Mouse (Mus musculus) skeletal muscle tissue, adult 2 months (tissue): Measurements from ENCODE around the gene Anxa9.

ENCODE experiments used
- DNase-seq: peaks from one replicate; pipeline ENCODE4 v3.0.0-alpha.2; 2012; ENCODE audit warnings: low read depth, low spot score

Gene Anxa9

DNA sequence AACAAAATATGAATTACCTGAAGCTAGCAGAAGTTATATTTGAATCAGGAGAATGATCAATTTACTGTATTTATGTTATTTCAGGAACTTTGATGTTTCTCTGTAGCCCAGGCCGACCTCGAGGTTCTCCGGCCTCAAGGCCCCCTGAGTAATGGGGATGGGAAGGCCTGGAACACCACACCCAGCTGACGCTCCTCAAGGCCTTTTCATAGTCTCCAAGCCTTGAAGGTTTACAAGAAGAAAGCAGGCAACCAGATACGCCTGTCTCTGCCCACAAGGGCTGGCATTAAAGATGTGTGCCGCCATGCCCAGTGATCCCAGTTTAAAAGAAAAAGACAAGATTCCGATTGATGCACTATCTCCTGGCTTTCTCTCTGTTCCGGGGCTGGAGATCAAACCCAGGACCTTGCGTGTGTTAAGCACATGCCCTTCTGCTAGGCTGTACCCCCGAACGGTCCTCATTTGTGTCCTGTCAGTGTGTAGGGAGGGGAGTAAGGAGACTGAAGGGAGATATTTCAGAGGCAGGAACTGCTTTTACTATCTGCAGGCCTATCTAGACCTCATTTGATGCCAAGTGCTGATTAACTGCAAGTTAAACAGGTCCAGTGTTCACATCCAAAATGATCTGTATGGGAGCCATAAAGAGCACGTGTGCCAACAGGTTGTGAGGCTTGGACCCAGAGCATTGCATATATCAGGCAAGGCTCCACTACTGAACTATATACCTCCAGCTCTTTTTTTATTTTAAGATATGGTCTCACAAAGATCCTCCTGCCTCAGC, 22.3 kb downstream of the Anxa9 start:
- DNase-seq, result no peak

DNA sequence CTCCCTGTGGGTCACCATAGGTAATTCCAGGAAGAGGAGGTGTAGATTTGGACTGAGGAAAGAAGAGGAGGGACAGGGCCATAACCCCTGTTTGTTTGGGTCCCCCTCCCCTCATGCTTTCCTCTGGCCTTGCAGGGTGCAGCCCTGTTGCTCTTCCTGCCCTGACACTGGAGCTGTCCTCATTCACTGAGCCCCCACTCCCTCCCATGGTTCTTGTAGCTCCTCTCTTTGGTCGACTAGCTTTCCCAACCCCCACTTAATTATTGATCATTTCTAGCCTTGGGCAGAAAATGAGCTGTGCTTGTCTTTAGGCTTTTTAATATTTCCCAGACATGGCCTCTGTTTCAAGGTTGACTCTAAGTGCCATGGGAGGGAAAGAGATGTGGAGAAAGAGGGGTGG, 22.9 kb downstream of the Anxa9 start:
- no peak for DNase-seq

DNA sequence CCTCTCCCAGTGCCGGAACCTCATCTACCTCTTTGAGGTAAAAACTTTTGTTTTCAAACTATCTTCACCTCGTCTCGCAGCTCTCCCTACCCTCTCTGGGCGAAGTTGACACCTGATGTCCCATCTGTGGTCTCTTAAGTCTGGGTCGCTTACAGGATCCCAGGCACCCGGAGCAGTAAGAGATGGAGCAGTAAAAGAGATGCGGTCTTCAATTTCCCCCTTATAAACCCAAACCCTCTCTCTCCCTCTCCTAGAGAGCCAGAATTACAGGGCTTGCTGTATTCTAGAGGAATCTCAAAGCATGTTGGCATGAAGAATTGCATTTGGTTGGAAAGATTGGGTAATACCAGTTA, 23.4 kb downstream of the Anxa9 start:
- DNase-seq, result no peak

DNA sequence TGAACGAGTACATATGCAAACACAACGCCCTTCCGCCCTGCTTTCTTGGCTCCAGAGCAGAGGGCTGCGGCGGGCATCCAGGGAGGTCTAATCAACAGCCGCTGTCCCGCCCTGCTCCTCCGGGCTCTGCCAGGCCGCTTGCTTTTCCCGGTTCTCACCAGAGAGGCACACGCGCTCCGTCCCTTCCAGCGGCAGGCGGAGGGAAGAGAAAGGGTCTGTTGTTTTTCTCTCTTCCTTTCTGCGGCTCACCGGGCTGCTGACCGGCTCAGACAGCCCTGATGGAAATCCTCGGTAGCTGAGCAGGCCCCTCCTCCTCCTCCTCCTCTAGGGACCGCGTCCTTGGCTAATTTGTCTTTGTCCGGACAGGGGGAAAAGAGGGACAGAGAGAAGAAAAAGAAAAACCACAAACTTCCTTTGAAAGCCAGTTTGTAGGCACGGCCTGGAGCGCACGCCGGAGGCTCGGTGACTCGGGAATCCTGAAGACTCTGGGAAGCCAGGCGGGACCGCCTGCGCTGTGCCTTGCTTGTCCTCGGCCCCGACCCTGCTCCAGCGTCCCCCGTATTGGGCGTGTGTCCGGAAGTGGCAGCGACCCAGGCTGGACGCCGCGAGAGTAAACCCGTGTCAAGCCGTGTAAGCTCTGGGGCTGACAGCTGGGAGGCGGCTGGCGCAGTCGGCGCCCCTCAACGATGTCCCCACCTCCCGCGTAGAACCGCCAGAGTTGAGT, 23.9 kb downstream of the Anxa9 start:
- DNase-seq, result peak; percentile 78

DNA sequence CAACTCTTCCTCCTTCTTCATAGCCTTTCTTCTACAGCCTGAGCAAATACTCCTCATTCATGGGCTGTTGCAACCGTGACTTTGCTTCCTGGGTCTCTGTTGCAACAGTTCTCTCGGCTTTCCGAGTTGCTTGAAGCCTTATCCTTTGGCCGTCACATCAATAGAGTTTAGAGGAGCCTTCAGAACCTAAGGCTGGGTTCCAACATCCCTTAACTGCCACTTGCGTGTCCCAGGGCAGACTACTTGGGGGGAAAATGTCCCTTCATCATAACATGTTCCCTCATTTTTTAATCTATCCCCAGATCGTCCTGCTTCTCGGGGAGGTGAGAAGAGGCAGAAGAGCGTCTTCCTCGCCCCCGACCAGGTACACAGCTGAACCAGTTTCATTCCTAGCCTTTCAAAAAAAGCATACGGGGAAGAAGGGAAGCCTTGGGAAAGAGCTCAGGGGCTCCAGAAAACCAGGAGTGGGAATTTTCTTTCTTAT, 24.6 kb downstream of the Anxa9 start:
- peak; percentile 56 for DNase-seq

DNA sequence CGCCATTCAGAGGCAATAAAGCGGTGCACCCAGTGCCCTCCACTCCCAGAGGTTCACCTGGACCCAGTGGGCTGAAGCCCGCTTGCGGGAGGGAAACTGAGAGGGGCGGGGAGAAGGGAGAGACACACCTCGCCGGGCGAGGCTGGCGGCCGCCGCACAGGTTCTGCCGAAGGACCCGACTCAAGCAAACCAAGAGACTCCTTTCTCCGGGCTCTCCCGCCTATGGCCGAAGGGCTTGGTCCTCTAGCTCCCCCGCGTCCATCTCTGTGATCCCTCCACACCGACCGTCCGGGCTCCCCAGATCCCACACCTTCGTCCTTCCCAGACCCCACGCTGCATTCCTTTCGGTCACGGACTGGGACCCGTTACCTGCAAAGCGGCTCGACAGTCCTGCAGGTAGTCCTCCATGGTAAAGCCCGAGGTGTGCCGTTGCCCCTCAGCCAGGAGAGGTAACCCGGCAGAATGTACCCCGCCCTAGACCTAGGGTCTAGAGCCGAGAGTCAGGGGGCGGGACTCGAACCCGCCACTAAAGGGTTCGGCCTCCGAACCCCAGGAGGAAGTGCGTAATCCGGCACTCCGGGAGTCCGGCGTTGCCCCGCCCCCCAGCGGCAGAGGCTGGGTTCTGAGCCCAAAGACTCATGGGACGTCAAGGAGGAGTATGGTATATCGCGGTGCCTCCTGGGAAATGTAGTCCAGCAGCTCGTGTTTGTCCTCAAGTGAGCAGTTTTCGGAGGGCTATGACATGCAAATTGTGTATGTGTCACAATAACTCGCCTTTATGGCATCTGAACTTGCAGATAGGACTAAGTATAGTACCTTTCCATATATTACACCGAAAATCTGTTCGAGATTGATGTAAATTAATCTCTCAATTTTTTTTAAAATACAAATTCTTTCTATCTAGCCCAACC, 25.5 kb downstream of the Anxa9 start, which contains the start of the genes Mindy1 and Prune1:
TSS of gene Mindy1 (plus strand) at position 130 of the 911 bp plus-strand sequence.
TSS of gene Prune1 (minus strand) at position 861 of the 911 bp plus-strand sequence.
- DNase-seq, result peak; percentile 98

DNA sequence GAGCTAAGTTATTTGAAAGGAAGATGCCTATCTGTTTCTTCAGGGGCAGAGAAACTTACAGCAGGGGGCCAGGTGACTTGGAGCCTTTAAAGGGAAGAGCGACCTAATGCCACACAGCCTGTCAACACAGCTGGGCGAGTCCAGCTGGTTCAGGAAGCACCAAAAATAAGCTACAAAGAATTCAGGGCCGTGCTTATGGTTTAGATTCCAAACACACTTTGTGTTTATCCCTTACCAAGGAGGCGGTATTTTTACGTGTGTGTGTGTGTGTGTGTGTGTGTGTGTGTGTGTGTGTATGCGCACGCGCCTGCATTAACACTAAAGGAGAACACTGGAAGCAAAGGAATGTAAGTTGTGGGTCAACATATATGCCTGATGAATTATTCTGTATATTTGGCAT, 26.2 kb downstream of the Anxa9 start:
- DNase-seq, result peak; percentile 43

DNA sequence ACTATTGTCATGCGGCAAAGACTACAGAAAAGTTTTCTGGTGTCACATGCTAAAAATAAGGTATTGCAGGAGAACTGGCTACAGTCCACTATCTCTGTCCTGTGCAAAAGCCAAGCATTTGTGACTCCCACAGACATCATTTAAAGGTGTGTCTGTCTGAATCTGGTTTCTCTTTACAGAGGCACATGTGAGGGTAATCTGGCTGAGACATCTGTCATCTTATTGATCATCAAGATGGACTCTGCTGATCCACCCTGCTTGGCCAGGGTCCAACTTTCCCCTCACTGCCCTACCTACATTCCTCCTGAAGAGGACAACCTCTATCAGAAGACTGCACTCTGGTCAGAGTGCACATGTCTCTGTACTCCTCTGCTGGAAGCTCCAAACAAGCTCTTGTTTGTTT, 29.8 kb downstream of the Anxa9 start:
- DNase-seq, result peak; percentile 65

DNA sequence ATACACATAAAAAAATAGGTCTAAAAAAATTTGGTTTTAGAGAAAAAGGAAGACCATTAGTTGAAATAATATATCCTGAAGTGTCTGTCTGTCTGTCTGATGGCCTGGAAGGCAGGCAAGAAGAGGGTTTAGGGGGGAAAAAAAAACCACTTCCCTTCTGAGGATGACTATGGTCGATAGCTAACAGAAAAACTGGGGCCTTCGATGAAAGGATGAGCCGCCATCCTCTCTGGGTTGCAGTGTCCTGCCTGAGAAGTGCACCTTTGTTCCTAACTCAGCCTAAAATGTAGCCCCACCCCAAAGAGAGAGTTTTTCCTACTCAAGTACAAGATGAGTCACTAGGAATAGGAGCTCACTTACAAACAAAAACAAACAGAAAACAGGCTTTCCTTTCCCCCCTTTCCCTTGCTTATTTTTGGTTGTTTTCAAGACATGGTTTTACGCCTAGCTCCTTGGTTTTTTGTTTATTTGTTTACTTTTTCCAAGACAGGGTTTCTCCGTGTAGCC, 30.5 kb downstream of the Anxa9 start:
- no peak for DNase-seq

DNA sequence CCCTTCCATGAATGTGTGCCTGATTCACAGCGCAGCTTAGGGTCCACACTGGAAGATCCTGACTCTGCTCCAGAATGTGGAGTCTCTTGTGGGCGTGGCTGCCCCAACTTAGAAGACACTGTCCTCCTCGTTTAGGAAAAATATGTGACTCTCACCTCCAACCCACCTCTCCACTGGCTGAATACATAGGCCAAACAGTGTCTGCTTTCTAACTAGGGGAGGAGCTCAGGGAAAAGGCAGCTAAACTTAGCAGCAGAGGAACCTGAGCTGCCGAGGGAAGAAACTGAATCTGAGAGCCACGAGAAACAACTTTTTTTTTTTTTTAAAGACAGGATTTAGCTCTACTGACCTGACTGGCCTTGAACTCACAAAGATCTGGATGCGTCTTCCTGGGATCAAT, 31.8 kb downstream of the Anxa9 start:
- DNase-seq, result peak; percentile 86

DNA sequence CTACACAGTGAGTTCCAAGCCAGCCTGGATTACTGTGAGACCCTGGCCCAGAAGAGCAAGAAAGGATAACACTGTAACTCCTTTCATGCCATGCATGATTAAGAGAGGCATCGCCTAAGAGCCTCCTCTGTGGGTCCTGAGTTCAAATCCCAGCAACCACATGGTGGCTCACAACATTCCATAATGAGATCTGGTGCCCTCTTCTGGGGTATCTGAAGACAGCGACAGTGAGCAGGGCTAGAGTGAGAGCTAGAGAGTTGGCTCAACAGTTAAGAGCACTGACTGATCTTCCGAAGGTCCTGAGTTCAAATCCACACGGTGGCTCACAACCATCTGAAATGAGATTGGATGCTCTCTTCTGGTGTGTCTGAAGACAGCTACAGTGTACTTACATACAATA, 32.5 kb downstream of the Anxa9 start:
- DNase-seq, result no peak

DNA sequence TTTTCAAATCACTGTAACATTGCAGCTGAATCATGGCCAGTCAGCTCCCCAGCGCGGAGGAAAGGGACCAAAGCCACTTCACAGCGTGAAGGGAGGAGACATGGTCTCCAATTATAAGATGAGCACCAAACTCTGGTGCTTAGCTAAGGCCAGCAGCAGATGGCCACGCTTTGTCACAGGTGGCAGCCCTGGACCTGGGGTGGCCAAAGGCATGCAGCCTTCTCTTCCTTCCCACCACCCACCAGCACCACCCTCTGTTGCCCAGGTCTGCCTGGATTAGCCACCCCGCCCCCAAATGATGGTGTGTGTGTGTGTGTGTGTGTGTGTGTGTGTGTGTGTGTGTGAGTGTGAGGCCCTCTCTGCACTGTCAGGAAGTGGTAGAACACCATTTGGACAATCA, 33.5 kb downstream of the Anxa9 start:
- DNase-seq, result no peak

DNA sequence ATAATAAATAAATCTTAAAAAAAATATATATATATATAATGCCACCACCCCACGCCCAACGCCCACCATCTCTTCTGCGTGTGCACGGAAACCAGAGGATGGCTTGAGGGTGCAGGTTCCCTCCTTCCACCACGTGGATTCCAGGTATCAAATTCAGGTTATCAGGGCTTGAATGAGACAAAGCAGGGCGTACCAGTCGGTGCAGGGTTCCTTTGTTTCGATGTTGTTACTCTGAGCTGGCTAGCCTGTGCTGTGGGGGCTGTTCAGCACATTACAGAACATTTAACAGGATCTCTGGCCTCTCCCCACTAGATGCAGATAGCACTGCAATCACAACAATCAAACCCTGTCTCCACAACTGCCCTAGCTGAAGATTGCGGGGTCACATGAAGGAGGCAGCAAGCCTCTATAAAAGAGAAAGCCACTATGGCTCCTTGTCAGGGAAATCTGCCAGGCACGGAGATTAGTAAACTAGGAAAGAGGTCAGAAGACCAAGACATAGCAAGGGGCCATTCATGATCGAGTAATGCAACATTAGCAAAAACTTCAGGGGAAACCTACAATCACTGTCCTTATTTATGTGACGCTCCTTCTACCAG, 36.1 kb downstream of the Anxa9 start:
- no peak for DNase-seq

DNA sequence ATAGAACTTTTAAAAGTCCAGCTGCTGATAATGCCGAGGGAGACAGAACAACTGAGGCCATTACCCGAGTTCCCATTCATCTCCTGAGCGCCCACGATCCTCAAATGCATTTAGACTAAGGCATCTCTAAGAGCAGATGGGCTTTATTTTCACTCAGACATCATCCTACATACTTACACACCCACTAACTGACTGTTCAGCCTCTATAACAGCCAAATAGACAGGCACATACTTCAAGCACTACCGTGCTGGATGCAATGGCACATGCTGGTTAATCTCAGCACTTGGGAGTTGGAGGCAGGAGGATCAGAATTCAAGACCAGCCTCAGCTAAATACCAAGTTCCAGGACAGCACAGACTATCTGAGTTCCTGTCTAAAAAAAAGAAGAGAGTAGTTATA, 37.2 kb downstream of the Anxa9 start:
- DNase-seq, result no peak

DNA sequence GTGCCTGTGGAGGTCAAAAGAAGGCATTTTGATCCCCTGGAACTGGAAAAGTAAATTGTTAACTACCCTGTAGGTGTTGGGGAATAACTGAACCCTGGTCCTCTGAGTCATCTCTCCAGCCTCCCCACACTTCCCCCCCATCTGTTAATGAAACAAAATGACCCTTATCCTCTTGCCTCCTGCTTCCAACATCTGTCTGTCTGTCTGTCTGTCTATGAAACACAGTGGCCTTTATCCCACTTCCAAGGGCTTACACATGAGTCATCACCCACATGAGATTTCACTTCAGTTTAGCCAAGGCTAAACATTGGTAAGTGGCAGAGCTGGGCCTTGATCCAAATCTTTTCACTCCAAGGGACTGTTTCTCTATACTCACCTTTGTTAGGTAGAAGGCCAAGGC, 39.1 kb downstream of the Anxa9 start:
- DNase-seq, result no peak

DNA sequence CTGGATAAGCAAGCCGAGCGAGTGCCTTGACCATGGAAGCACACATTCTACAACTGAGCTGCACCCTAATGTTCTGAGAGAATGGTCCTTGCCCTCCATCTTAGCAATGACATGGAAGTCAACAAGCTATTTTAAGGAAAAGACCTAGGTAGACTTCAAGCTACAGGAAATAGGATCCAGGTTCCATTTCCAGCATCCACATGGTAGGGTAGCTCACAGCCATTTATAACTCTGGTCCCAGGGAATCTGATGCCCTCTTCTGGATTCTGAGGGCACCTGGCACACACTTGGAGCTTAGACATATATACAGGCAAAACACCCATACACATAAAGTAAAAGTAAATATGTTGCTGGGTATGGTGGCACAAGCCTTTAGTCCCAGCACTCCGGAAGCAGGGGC, 40.9 kb downstream of the Anxa9 start:
- DNase-seq, result peak; percentile 77

DNA sequence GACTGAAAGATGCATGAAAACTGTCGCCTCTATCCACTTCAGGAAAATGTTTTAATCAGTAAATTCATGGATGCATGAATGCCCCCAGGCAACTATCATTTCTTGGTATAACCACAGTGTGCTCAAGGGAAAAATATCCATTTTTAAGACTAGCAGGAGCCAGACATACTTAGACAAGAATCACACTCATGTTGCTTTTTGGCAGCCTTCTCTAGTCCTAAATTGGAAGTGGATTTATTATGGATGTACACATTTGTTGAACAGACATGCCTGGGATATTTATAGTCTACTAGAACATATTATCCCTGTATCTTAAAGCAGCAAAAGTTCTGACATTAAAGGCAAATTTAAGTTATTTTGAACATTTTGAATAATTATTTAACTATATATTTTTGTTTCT, 42.3 kb downstream of the Anxa9 start:
- DNase-seq, result no peak

DNA sequence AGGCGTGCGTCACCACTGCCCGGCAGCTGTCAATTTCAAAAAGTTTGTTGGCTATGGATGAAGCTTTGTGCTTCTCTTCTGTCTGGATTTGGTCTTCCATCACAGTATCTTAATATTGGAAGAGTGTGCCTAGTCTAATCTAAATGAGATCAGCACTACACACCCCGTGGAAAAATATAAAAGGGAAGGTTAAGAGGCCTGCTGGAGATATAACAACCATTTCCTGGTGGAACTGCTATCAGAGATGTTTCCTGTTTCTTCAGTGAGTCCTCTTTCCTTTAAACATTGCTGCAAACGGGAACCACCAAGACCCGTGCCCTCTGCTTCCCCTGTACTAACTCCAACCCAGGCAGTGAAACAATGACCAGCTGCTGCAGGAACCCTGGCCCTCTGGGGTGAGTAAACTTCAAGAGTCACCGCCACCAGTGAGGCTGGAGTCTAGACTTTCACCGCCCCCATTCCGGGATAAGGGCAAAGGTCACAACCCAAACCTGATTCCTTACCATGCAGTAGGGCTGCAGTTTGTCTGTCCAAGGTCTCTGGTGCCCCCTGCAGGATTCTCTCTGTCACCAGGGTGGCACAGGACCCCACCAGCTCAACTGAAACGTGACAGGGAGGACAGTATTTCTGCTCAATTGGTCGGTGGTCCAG, 43.8 kb downstream of the Anxa9 start:
- DNase-seq, result peak; percentile 80

DNA sequence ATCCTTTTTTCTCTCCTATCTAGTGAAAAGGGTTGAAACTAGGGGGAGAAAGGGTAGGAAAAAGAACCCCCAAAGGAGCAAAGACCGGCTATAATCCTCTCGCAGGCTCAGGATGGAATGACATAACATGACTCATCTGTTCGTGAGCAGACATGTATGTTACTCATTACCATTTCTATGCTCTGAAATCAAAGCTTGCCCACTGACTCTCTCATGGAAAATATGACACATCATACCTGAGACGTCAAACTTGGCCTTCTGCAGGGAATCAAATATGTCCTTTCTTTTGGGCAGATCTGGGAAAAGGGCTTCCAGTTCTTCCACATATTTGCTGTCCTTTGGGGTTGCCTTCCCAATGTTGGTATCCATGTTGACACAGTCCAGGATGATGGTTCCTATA, 45.0 kb downstream of the Anxa9 start:
- DNase-seq, result no peak

DNA sequence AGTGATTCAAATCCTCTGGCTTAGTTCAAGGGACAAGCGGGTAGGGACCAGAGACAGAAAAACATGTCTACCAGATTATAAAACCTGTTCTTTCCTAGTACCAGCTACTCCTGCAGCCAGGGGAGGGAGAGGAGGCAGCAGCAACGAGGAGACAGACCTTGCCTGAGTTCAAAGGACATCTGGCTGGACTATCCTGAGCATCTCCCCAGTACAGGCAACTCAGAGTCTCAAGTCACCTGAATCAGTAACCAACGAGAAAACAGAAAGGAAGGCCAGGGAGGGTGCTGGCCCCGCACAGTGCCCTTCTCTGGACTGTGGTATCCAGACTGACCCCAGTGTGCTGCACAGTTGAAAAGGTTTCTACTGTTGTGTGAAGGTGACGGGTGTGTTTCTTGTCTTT, 50.0 kb downstream of the Anxa9 start:
- no peak for DNase-seq
